Mouse (Mus musculus): Measurements from ENCODE around the gene Cxcr4. TPM values are rescaled to one million over a fixed set of nuclear protein-coding genes. Genes with fewer than 3 reads are reported as not detected.

The Cxcr4 gene
- polyA plus RNA-seq, 1 experiment: 22.4 TPM

DNA sequence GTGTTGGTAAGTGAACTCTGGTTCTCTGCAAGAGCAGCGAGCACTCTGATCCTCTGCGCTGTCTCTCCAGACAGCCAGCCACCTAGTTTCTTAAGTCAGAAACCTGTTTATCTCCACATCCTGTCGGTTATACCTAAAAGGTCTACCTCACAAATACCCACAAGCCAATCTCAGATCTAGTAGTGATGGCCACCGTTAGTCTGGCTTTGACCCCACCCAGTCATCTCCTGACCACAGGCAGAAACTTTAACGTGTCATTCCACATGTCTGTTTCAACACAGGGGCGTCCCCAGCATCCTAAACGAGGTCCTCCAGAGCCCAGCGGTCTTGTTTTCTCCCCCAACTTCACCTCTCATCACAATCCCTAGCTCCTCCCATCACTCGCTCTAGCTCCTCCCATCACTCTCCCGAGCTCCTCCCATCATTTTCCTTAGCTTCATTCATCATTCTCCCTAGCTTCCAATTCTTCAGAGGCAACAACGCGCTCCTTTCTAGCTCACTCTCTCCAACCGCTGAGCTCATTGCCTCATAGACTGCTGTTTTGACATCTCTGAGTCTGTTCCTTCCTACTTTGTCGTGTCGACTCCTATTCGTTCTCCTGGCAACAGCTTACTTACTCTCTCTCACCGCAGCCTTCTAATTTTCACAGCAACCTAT, 22.0 kb downstream of the Cxcr4 start:
- no peak overlapping the region for H3K4me3 ChIP-seq (ENCODE audit: insufficient read depth, low read depth, low read length)
- H3K27ac ChIP-seq (ENCODE audit: insufficient read depth, low read depth, low read length): no peak overlapping the region
- DNase-seq: no peak
- no peaks in the 10 kb centered on the region for H3K27me3 ChIP-seq (replicated peaks; ENCODE audit: control insufficient read depth, insufficient read depth, low read length)
- WGBS: 84% methylated on average over 17 of the region's 17 CpGs
- H3K36me3 ChIP-seq (ENCODE audit: control insufficient read depth, insufficient read depth, low read length): no peaks in the 10 kb centered on the region
- TF ChIP-seq CTCF (conservative IDR thresholded peaks at IDR 0.05; ENCODE audit: insufficient read depth, insufficient read length, low read depth, low read length): no peak
- no peaks in the 10 kb centered on the region for H3K4me1 ChIP-seq (ENCODE audit: control insufficient read depth, insufficient read depth, low read length)

DNA sequence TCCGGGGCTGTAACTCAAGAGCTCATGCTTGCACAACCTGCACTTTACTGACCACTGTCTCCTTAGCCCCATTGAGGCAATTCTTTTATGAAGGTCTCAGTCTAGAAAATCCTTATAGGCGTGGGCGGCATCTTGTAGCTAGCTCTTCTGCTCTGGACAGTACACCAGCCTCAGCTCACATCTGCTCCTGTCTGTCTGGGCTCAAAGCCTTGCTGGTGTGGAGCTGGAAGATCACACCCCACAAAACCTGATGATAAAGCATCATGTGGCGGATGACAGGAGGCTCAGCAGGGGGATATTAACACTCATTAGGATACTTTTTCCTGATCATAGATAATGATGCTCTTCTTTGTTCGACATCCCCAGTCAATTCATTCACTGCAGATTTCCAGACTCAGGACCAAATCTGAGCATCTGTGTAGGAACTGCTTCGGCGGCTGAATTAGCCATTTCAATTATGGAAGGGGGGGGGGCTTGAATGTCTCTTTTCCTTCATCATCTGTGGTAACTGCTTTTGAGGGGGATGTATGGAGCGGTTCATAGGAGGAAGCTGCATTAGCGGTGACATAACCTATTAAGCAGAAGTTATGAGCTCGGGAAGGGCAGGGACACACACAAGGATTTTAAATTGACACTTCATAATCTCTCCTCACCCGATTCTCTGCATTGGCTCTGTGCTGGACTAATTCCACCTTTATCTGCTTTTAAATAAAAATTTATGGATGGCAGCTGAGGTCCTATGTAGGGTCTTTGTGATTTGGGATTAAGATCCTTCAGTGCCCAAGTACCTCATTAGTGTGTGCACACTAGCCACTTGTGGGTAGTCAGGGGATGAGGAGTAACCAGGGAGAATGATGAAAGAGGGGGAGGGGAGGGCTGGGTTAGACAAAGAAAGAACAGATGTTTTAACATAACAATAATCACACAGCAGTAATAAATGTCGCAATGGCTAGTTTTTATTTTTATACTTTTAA, 24.6 kb downstream of the Cxcr4 start:
- Histone ChIP-seq H3K4me3 (ENCODE audit: insufficient read depth, low read depth, low read length) (no peak overlapping the region), H3K27me3 (replicated peaks; ENCODE audit: control insufficient read depth, insufficient read depth, low read length) (no peaks in the 10 kb centered on the region), H3K4me1 (ENCODE audit: control insufficient read depth, insufficient read depth, low read length) (no peaks in the 10 kb centered on the region), H3K27ac (ENCODE audit: insufficient read depth, low read depth, low read length) (no peak overlapping the region), H3K36me3 (ENCODE audit: control insufficient read depth, insufficient read depth, low read length) (no peaks in the 10 kb centered on the region)
- 93% methylated on average over 12 of the region's 12 CpGs for WGBS
- no peak for DNase-seq
- no peak for TF ChIP-seq POLR2A (IDR thresholded peaks at IDR 0.05; ENCODE audit: low read depth, low read length)

DNA sequence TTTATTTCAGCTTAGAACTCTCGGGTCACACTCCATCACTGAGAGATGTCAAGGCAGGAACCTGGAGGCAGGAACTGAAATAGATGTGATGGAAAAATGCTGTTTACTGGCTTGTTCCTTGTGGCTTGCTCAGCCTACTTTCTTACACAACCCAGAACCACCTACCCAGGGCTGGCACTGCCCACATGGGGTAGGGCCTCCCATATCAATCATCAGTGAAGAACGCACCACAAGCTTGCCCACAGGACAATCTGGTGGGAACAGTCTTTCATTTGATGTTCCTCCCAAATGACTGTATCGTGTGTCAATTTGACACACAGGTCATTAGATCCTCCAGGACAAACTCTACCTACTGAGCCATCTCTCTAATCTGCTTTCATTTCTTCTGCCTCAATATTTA, 28.2 kb downstream of the Cxcr4 start:
- Histone ChIP-seq H3K36me3 (ENCODE audit: control insufficient read depth, insufficient read depth, low read length) (no peaks in the 10 kb centered on the region), H3K4me3 (ENCODE audit: insufficient read depth, low read depth, low read length) (no peak overlapping the region), H3K27ac (ENCODE audit: insufficient read depth, low read depth, low read length) (no peak overlapping the region), H3K27me3 (replicated peaks; ENCODE audit: control insufficient read depth, insufficient read depth, low read length) (no peaks in the 10 kb centered on the region), H3K4me1 (ENCODE audit: control insufficient read depth, insufficient read depth, low read length) (no peaks in the 10 kb centered on the region)
- DNase-seq: no peak
- TF ChIP-seq CTCF (conservative IDR thresholded peaks at IDR 0.05; ENCODE audit: insufficient read depth, insufficient read length, low read depth, low read length) (no peak), POLR2A (IDR thresholded peaks at IDR 0.05; ENCODE audit: low read depth, low read length) (no peak)
- WGBS: 71% methylated on average over 3 of the region's 3 CpGs

DNA sequence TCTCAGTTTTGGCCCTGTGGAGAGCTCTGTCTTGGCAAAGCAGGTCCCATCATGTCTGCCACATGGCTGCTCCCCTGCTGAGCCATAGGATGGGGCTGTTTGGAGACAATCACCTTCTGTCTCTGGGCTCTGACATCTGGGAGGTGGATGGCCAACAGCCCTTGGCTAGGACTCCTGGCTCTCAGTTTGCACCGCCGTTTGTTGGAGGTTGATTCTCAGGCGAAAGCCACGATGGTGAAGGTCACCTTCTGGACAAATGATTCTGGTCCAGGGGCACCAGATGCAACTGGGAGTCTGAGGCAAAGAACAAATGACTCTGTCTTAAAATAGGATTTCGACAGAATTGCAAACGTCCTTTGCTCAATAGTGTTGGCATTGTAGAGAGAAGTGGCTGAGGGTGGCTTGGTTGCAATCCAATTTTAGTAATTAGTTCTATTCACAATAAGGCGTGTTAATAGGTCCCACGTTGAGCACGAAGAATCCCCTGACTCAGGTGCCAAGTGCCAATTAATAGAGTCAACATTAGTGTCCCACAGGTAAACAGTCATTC, 30.7 kb downstream of the Cxcr4 start:
- Histone ChIP-seq H3K36me3 (ENCODE audit: control insufficient read depth, insufficient read depth, low read length) (no peaks in the 10 kb centered on the region), H3K4me1 (ENCODE audit: control insufficient read depth, insufficient read depth, low read length) (no peaks in the 10 kb centered on the region), H3K4me3 (ENCODE audit: insufficient read depth, low read depth, low read length) (no peak overlapping the region), H3K27me3 (replicated peaks; ENCODE audit: control insufficient read depth, insufficient read depth, low read length) (no peaks in the 10 kb centered on the region), H3K27ac (ENCODE audit: insufficient read depth, low read depth, low read length) (no peak overlapping the region)
- 83% methylated on average over 9 of the region's 9 CpGs for WGBS
- no peak for DNase-seq
- no peak for TF ChIP-seq CTCF (conservative IDR thresholded peaks at IDR 0.05; ENCODE audit: insufficient read depth, insufficient read length, low read depth, low read length)
- TF ChIP-seq POLR2A (IDR thresholded peaks at IDR 0.05; ENCODE audit: low read depth, low read length): no peak

DNA sequence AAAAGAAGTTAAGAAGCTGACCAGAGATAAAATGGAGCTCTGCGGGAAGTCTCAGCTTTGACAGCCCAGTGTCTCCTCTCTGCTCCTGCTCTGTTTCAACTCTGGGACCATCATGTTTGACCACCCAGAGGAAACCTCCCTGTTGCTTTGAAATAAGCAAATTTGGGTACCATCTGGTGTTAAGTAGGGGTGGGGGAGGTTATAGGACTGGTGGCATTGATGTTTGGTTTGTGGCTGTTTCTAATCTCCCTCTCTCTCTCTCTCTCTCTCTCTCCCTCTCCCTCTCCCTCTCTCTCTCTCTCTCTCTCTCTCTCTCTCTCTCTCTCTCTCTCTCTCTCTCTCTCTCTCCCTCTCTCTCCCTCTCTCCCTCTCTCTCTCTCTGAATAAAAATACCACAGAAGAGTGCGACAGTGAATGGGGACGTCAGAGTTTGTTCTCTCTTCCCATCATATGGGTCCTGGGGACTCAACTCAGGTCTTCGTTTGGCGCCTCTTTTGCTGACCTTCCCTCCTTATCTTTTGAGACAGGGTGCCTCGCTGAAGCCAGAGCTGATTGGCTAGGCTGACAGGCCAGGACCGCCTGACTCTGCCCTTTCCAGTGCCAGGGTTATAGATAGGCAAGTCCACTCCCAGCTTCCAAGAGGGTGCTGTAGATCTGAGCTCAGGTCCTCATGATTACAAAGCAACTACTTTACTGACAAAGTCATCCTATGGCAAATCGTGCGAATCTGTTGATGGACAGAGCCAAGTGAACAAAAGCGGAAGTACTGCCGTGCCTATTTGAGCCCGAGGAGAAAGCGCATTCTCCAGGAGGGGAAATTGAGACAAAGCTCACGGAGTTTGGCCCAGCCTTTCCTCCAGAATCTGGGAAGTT, 31.4 kb downstream of the Cxcr4 start:
- Histone ChIP-seq H3K36me3 (ENCODE audit: control insufficient read depth, insufficient read depth, low read length) (no peaks in the 10 kb centered on the region), H3K4me3 (ENCODE audit: insufficient read depth, low read depth, low read length) (no peak overlapping the region), H3K4me1 (ENCODE audit: control insufficient read depth, insufficient read depth, low read length) (no peaks in the 10 kb centered on the region), H3K27ac (ENCODE audit: insufficient read depth, low read depth, low read length) (no peak overlapping the region), H3K27me3 (replicated peaks; ENCODE audit: control insufficient read depth, insufficient read depth, low read length) (no peaks in the 10 kb centered on the region)
- no peak for DNase-seq
- 83% methylated on average over 14 of the region's 14 CpGs for WGBS
- TF ChIP-seq CTCF (conservative IDR thresholded peaks at IDR 0.05; ENCODE audit: insufficient read depth, insufficient read length, low read depth, low read length) (no peak), POLR2A (IDR thresholded peaks at IDR 0.05; ENCODE audit: low read depth, low read length) (no peak)

DNA sequence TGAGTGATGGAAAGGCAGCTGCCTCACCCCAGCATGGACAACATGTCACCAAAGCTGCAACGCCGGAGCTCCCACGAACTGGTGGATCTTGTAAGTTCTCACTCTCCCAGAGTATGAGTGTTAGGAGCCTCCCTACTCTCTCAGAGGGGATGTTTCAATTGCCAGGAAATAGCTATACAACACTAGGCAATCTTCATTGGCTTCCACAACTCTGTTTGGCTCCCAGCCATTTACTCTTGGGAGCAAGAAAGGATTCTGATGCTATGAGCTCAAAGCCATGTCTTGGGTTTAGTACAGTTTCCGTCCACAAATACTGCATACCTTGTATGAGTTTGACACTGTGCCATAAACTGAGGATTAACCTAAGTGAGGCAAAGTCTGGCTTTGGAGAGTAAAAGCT, 34.1 kb downstream of the Cxcr4 start:
- Histone ChIP-seq H3K4me1 (ENCODE audit: control insufficient read depth, insufficient read depth, low read length) (no peaks in the 10 kb centered on the region), H3K4me3 (ENCODE audit: insufficient read depth, low read depth, low read length) (no peak overlapping the region), H3K27ac (ENCODE audit: insufficient read depth, low read depth, low read length) (no peak overlapping the region), H3K27me3 (replicated peaks; ENCODE audit: control insufficient read depth, insufficient read depth, low read length) (no peaks in the 10 kb centered on the region), H3K36me3 (ENCODE audit: control insufficient read depth, insufficient read depth, low read length) (no peaks in the 10 kb centered on the region)
- TF ChIP-seq CTCF (conservative IDR thresholded peaks at IDR 0.05; ENCODE audit: insufficient read depth, insufficient read length, low read depth, low read length) (no peak), POLR2A (IDR thresholded peaks at IDR 0.05; ENCODE audit: low read depth, low read length) (no peak)
- 68% methylated on average over 4 of the region's 4 CpGs for WGBS
- no peak for DNase-seq

All from kidney, adult 2 months (tissue).